Mouse (Mus musculus) myocyte (in vitro differentiated cells): Measurements from ENCODE around the gene Armh3. TPM values are rescaled to one million over a fixed set of nuclear protein-coding genes. Genes with fewer than 3 reads are reported as not detected.

Experiments
- H3K27me3 ChIP-seq: one replicate; pipeline ENCODE4 v1.6.1; 2011; ENCODE audit not compliant: control insufficient read depth, insufficient read depth, insufficient read length
- H3K36me3 ChIP-seq: one replicate; pipeline ENCODE4 v1.6.1; 2011; ENCODE audit not compliant: control insufficient read depth, insufficient read depth
- H3K4me2 ChIP-seq: one replicate; pipeline ENCODE4 v1.6.1; 2011; ENCODE audit warnings: low read depth, control low read depth
- H3K4me3 ChIP-seq: one replicate; pipeline ENCODE4 v1.5.1; 2011; ENCODE audit warnings: mild to moderate bottlenecking, control low read depth, moderate library complexity
- H3K79me2 ChIP-seq: one replicate; pipeline ENCODE4 v1.6.1; 2011; ENCODE audit not compliant: control insufficient read depth, insufficient read depth
- H3ac ChIP-seq: one replicate; pipeline ENCODE4 v1.6.1; 2011; ENCODE audit not compliant: control insufficient read depth, insufficient read length
- CEBPB ChIP-seq: IDR thresholded peaks from 2 replicates; pipeline ENCODE4 v1.6.1; 2011; ENCODE audit warnings: mild to moderate bottlenecking, moderate library complexity; ENCODE audit not compliant: poor library complexity, insufficient read depth, severe bottlenecking
- E2F4 ChIP-seq: IDR thresholded peaks from one replicate; pipeline ENCODE4 v1.6.1; 2011; ENCODE audit warnings: mild to moderate bottlenecking, control low read depth, moderate library complexity; ENCODE audit not compliant: insufficient read depth
- MAX ChIP-seq: IDR thresholded peaks from one replicate; pipeline ENCODE4 v1.6.1; 2011; ENCODE audit warnings: low read depth, mild to moderate bottlenecking, control low read depth
- MYOD1 ChIP-seq, 3 experiments: IDR thresholded peaks; one replicate each; pipeline ENCODE4 v1.6.1; 2011; ENCODE audit warnings: control low read depth in 2 of 3, low read depth in 2 of 3, mild to moderate bottlenecking in 2 of 3, moderate library complexity in 1 of 3; ENCODE audit not compliant: insufficient read length in 2 of 3, control insufficient read depth in 1 of 3
- MYOG ChIP-seq, 3 experiments: IDR thresholded peaks; one replicate each; pipeline ENCODE4 v1.6.1; 2011; ENCODE audit warnings: control low read depth in 2 of 3, low read depth in 2 of 3, mild to moderate bottlenecking in 2 of 3; ENCODE audit not compliant: insufficient read length in 2 of 3, control insufficient read depth in 1 of 3, insufficient read depth in 1 of 3
- POLR2A ChIP-seq: IDR thresholded peaks from one replicate; pipeline ENCODE4 v1.6.1; 2011; ENCODE audit warnings: low read depth, mild to moderate bottlenecking, control low read depth, moderate library complexity; ENCODE audit not compliant: insufficient read length
- POLR2AphosphoS2 ChIP-seq: IDR thresholded peaks from one replicate; pipeline ENCODE4 v1.6.1; 2011; ENCODE audit warnings: low read depth, control low read depth; ENCODE audit not compliant: insufficient read length
- REST ChIP-seq: IDR thresholded peaks from one replicate; pipeline ENCODE4 v1.6.1; 2011; ENCODE audit warnings: mild to moderate bottlenecking, control low read depth, moderate library complexity; ENCODE audit not compliant: insufficient read depth, insufficient read length
- SRF ChIP-seq: IDR thresholded peaks from one replicate; pipeline ENCODE4 v1.6.1; 2011; ENCODE audit warnings: low read depth; ENCODE audit not compliant: control insufficient read depth, insufficient read length
- TCF12 ChIP-seq: IDR thresholded peaks from one replicate; pipeline ENCODE4 v1.6.1; 2011; ENCODE audit warnings: mild to moderate bottlenecking, control low read depth; ENCODE audit not compliant: poor library complexity, insufficient read depth, severe bottlenecking
- TCF3 ChIP-seq: IDR thresholded peaks from one replicate; pipeline ENCODE4 v1.6.1; 2011; ENCODE audit warnings: low read depth, control low read depth; ENCODE audit not compliant: insufficient read length
- USF1 ChIP-seq: IDR thresholded peaks from one replicate; pipeline ENCODE4 v1.6.1; 2011; ENCODE audit warnings: low read depth, mild to moderate bottlenecking, control low read depth, moderate library complexity
- polyA plus RNA-seq: library from polyadenylated mRNA; unstranded; fragments of >200 nt; fragmentation: generic; extraction: Trizol; gene quantifications from one replicate; pipeline ENCODE4 v1.2.1, GENCODE M21; 2012; ENCODE audit warnings: missing spikeins

The Armh3 gene
- polyA plus RNA-seq, 1 experiment: 9.7 TPM

- H3K4me3 ChIP-seq: no peak overlapping the region
- no peaks in the 10 kb centered on the region for H3K27me3 ChIP-seq
- no peaks in the 10 kb centered on the region for H3K79me2 ChIP-seq
- no peak overlapping the region for H3K4me2 ChIP-seq
- TF ChIP-seq USF1 (no peak), TCF12 (no peak), SRF (no peak), POLR2A (no peak), MAX (no peak), POLR2AphosphoS2 (no peak), MYOG (IDR thresholded peaks at IDR 0.05; ENCODE audit: control insufficient read depth in 1 of 3, insufficient read depth in 1 of 3, insufficient read length in 2 of 3, low read depth in 2 of 3) (no peak), TCF3 (no peak), E2F4 (no peak), MYOD1 (IDR thresholded peaks at IDR 0.05; ENCODE audit: control insufficient read depth in 1 of 3, insufficient read length in 2 of 3, low read depth in 2 of 3) (no peak), REST (no peak), CEBPB (no peak)
- no peaks in the 10 kb centered on the region for H3K36me3 ChIP-seq
- H3ac ChIP-seq: no peak overlapping the region
These were observed 82.3 kb downstream of the Armh3 start for GRCm38 (mm10) chr19:45916026-45916425.

GRCm38 (mm10) chr19:45913036-45913435 lies 85.3 kb downstream of the Armh3 start:
- no peak overlapping the region for H3ac ChIP-seq
- H3K4me3 ChIP-seq: no peak overlapping the region
- H3K36me3 ChIP-seq: no peaks in the 10 kb centered on the region
- H3K27me3 ChIP-seq: no peaks in the 10 kb centered on the region
- no peaks in the 10 kb centered on the region for H3K79me2 ChIP-seq
- TF ChIP-seq POLR2AphosphoS2 (no peak), CEBPB (no peak), USF1 (no peak), TCF12 (no peak), TCF3 (no peak), E2F4 (no peak), POLR2A (no peak), MAX (no peak)
- H3K4me2 ChIP-seq: no peak overlapping the region

- Histone ChIP-seq H3K36me3 (no peaks in the 10 kb centered on the region), H3K4me2 (no peak overlapping the region)
- TF ChIP-seq POLR2AphosphoS2: no peak
- TF ChIP-seq MAX: no peak
- TF ChIP-seq POLR2A: no peak
- TF ChIP-seq TCF12: no peak
- TF ChIP-seq E2F4: no peak
- no peak for TF ChIP-seq MYOD1 (IDR thresholded peaks at IDR 0.05; ENCODE audit: control insufficient read depth in 1 of 3, insufficient read length in 2 of 3, low read depth in 2 of 3)
- no peak for TF ChIP-seq TCF3
- TF ChIP-seq REST: no peak
- TF ChIP-seq MYOG (IDR thresholded peaks at IDR 0.05; ENCODE audit: control insufficient read depth in 1 of 3, insufficient read depth in 1 of 3, insufficient read length in 2 of 3, low read depth in 2 of 3): no peak
These were observed 85.9 kb downstream of the Armh3 start for GRCm38 (mm10) chr19:45912376-45912775.

GRCm38 (mm10) chr19:45911236-45912025 lies 86.9 kb downstream of the Armh3 start:
- Histone ChIP-seq H3K27me3 (no peaks in the 10 kb centered on the region), H3K36me3 (no peaks in the 10 kb centered on the region), H3ac (no peak overlapping the region), H3K4me2 (no peak overlapping the region), H3K79me2 (no peaks in the 10 kb centered on the region), H3K4me3 (no peak overlapping the region)
- no peak for TF ChIP-seq POLR2AphosphoS2
- no peak for TF ChIP-seq REST
- TF ChIP-seq E2F4: no peak
- no peak for TF ChIP-seq MYOG (IDR thresholded peaks at IDR 0.05; ENCODE audit: control insufficient read depth in 1 of 3, insufficient read depth in 1 of 3, insufficient read length in 2 of 3, low read depth in 2 of 3)
- no peak for TF ChIP-seq USF1
- no peak for TF ChIP-seq CEBPB
- TF ChIP-seq TCF3: no peak
- no peak for TF ChIP-seq MYOD1 (IDR thresholded peaks at IDR 0.05; ENCODE audit: control insufficient read depth in 1 of 3, insufficient read length in 2 of 3, low read depth in 2 of 3)
- TF ChIP-seq TCF12: no peak
- no peak for TF ChIP-seq SRF
- no peak for TF ChIP-seq POLR2A

More at GRCm38 (mm10) chr19:45912376-45912775, 85.9 kb downstream of the Armh3 start:
- no peaks in the 10 kb centered on the region for H3K27me3 ChIP-seq
- H3ac ChIP-seq: no peak overlapping the region
- no peaks in the 10 kb centered on the region for H3K79me2 ChIP-seq
- no peak overlapping the region for H3K4me3 ChIP-seq

GRCm38 (mm10) chr19:45908246-45908645 lies 90.0 kb downstream of the Armh3 start:
- TF ChIP-seq TCF3: no peak
- no peak for TF ChIP-seq TCF12
- TF ChIP-seq MYOG (IDR thresholded peaks at IDR 0.05; ENCODE audit: control insufficient read depth in 1 of 3, insufficient read depth in 1 of 3, insufficient read length in 2 of 3, low read depth in 2 of 3): no peak
- TF ChIP-seq CEBPB: no peak
- no peak for TF ChIP-seq E2F4
- TF ChIP-seq REST: no peak
- no peak for TF ChIP-seq USF1
- TF ChIP-seq SRF: no peak
- TF ChIP-seq MAX: no peak
- TF ChIP-seq POLR2A: no peak
- TF ChIP-seq POLR2AphosphoS2: no peak
- no peak for TF ChIP-seq MYOD1 (IDR thresholded peaks at IDR 0.05; ENCODE audit: control insufficient read depth in 1 of 3, insufficient read length in 2 of 3, low read depth in 2 of 3)

More at GRCm38 (mm10) chr19:45908246-45908645, 90.0 kb downstream of the Armh3 start:
- Histone ChIP-seq H3K4me3 (no peak overlapping the region), H3K79me2 (no peaks in the 10 kb centered on the region), H3ac (no peak overlapping the region), H3K36me3 (no peaks in the 10 kb centered on the region), H3K27me3 (no peaks in the 10 kb centered on the region), H3K4me2 (no peak overlapping the region)
